ENCODE assay signal across 7 mouse cellular contexts in genomic region chr19:6400096-6401086, GRCm38 (mm10). TPM values are rescaled to one million over a fixed set of nuclear protein-coding genes. Genes with fewer than 3 reads are reported as not detected.
DNase-seq lines count a peak whose midpoint lies in the region; ATAC-seq lines count a peak whose summit lies in the region.

No protein-coding gene starts in this region.

- H3K9me3 ChIP-seq in embryonic facial prominence, embryonic 13.5 days: no peaks in the 10 kb centered on the region
- no peaks in the 10 kb centered on the region for H3K9me3 ChIP-seq in intestine, embryonic 14.5 days (ENCODE audit: control insufficient read depth, low read length)

- no peak for ATAC-seq in embryonic facial prominence, embryonic 13.5 days (ENCODE audit: insufficient number of reproducible peaks, insufficient read depth, low FRiP score, low TSS enrichment, low read depth)
- no peak for ATAC-seq in intestine, embryonic 14.5 days (replicated peaks; ENCODE audit: low FRiP score, low TSS enrichment, low read depth)

- DNase-seq in spleen, adult 18-20 months: peak; percentile 41 to 54
- DNase-seq in spleen, postnatal 4 days (ENCODE audit: low spot score in 2 of 2): no peak
- DNase-seq in intestine, embryonic 14.5 days (ENCODE audit: low spot score): peak; percentile 66
- DNase-seq in lung, postnatal 25 days (ENCODE audit: low spot score): peak; percentile 23
- peak; percentile 77 for DNase-seq in thymus, postnatal 0 days (ENCODE audit: low spot score)
- DNase-seq in yolk sac, embryonic 10.5 days (ENCODE audit: low spot score): no peak

- H3K4me2 ChIP-seq in embryonic facial prominence, embryonic 13.5 days: peak overlapping the region; percentile 99
- peak overlapping the region; percentile 98 for H3K4me2 ChIP-seq in intestine, embryonic 14.5 days (ENCODE audit: low read length)

- peak overlapping the region; percentile 33; the same call in 1 of the 2 replicates for H3K27ac ChIP-seq in embryonic facial prominence, embryonic 13.5 days
- no peak overlapping the region for H3K27ac ChIP-seq in intestine, embryonic 14.5 days (ENCODE audit: low read depth)

- H3K27me3 ChIP-seq in embryonic facial prominence, embryonic 13.5 days: peaks cover 68% of the 10 kb centered on the region
- peaks cover 33% of the 10 kb centered on the region for H3K27me3 ChIP-seq in intestine, embryonic 14.5 days (replicated peaks; ENCODE audit: control insufficient read depth, insufficient read depth, low read length)

- peaks cover 49% of the 10 kb centered on the region for H3K4me1 ChIP-seq in embryonic facial prominence, embryonic 13.5 days
- H3K4me1 ChIP-seq in intestine, embryonic 14.5 days (replicated peaks; ENCODE audit: control insufficient read depth, insufficient read depth, low read length): peaks cover 35% of the 10 kb centered on the region

- WGBS in embryonic facial prominence, embryonic 13.5 days: 4% methylated on average over 29 of the region's 29 CpGs
- 3% methylated on average over 29 of the region's 29 CpGs for WGBS in intestine, embryonic 14.5 days

- H3K9ac ChIP-seq in embryonic facial prominence, embryonic 13.5 days: peak overlapping the region; percentile 75
- 0 out of 2 replicates have a peak overlapping the region, but pooled peaks have one; percentile 51 for H3K9ac ChIP-seq in intestine, embryonic 14.5 days (ENCODE audit: low read length)

- peak overlapping the region; percentile 64 for H3K4me3 ChIP-seq in embryonic facial prominence, embryonic 13.5 days
- H3K4me3 ChIP-seq in intestine, embryonic 14.5 days (ENCODE audit: low read depth, low read length): peak overlapping the region; percentile 52

- H3K36me3 ChIP-seq in embryonic facial prominence, embryonic 13.5 days: no peaks in the 10 kb centered on the region
- no peaks in the 10 kb centered on the region for H3K36me3 ChIP-seq in intestine, embryonic 14.5 days (ENCODE audit: control insufficient read depth, insufficient read depth, low read length)

RNA-seq across cellular contexts. Expression of gene Rasgrp2, which starts 1.3 kb away (rescaled TPM):
- 32.0 and 36.1 TPM in 2 replicates for polyA plus RNA-seq in embryonic facial prominence, embryonic 13.5 days (2015; fragmentation: Nextera tagmentation; extraction: Ambion mirVana)
- 30.0 and 31.8 TPM in 2 replicates for polyA plus RNA-seq in intestine, embryonic 14.5 days (2014; fragmentation: Nextera tagmentation; extraction: Ambion mirVana)
- polyA plus RNA-seq in thymus, postnatal 0 days (2015; fragmentation: Nextera tagmentation; extraction: Ambion mirVana): 195 and 206 TPM in 2 replicates

RNA-seq across cellular contexts. Expression of gene Pygm, which starts 16.2 kb away (rescaled TPM):
- polyA plus RNA-seq in embryonic facial prominence, embryonic 13.5 days (2015; fragmentation: Nextera tagmentation; extraction: Ambion mirVana): 3.7 and 5.4 TPM in 2 replicates
- polyA plus RNA-seq in intestine, embryonic 14.5 days (2014; fragmentation: Nextera tagmentation; extraction: Ambion mirVana): 5.9 and 6.2 TPM in 2 replicates
- polyA plus RNA-seq in thymus, postnatal 0 days (2015; fragmentation: Nextera tagmentation; extraction: Ambion mirVana): 4.2 and 6.3 TPM in 2 replicates

RNA-seq across cellular contexts. Expression of gene Nrxn2, which starts 18.1 kb away (rescaled TPM):
- polyA plus RNA-seq in embryonic facial prominence, embryonic 13.5 days (2015; fragmentation: Nextera tagmentation; extraction: Ambion mirVana): 2.0 and 2.1 TPM in 2 replicates
- polyA plus RNA-seq in intestine, embryonic 14.5 days (2014; fragmentation: Nextera tagmentation; extraction: Ambion mirVana): 1.9 and 2.1 TPM in 2 replicates
- 0.10 and 0.24 TPM in 2 replicates for polyA plus RNA-seq in thymus, postnatal 0 days (2015; fragmentation: Nextera tagmentation; extraction: Ambion mirVana)

RNA-seq across cellular contexts. Expression of gene Sf1, which starts 36.9 kb away (rescaled TPM):
- 137 and 151 TPM in 2 replicates for polyA plus RNA-seq in embryonic facial prominence, embryonic 13.5 days (2015; fragmentation: Nextera tagmentation; extraction: Ambion mirVana)
- 135 and 143 TPM in 2 replicates for polyA plus RNA-seq in intestine, embryonic 14.5 days (2014; fragmentation: Nextera tagmentation; extraction: Ambion mirVana)
- polyA plus RNA-seq in thymus, postnatal 0 days (2015; fragmentation: Nextera tagmentation; extraction: Ambion mirVana): 104 and 126 TPM in 2 replicates

RNA-seq across cellular contexts. Expression of gene Map4k2, which starts 59.5 kb away (rescaled TPM):
- 13.8 and 15.3 TPM in 2 replicates for polyA plus RNA-seq in embryonic facial prominence, embryonic 13.5 days (2015; fragmentation: Nextera tagmentation; extraction: Ambion mirVana)
- polyA plus RNA-seq in intestine, embryonic 14.5 days (2014; fragmentation: Nextera tagmentation; extraction: Ambion mirVana): 7.6 and 9.2 TPM in 2 replicates
- 49.6 and 57.3 TPM in 2 replicates for polyA plus RNA-seq in thymus, postnatal 0 days (2015; fragmentation: Nextera tagmentation; extraction: Ambion mirVana)

Comparison
In these comparisons a context has a peak if more than half of its experiments do, and no peak if none do; other contexts are left out.
1. DNase-seq: peak in spleen, adult 18-20 months (2 of 2), intestine, embryonic 14.5 days (single experiment), lung, postnatal 25 days (single experiment) and thymus, postnatal 0 days (single experiment); none in spleen, postnatal 4 days (0 of 2) and yolk sac, embryonic 10.5 days (single experiment).